Comparison of ENCODE assay signal across 13 mouse cellular contexts in the genomic region with DNA sequence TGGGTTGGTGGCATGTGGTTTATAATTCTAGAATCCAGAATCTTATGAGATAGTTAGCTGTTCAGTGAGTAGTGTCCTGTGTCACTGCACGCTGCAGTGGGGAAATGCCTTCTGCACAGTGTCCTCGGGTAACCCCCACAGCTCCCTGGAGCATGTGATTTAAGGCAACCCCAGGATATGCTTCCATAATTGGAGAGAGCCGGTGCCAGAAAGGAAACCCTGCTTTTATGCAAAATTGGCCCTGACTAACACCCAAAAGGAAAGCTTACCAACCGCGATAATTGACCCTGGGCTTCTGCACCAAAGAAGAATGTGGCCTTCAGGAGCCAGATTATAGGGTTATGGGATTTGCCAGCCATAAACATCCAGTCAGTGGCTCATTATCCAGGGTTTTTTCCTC.
A peak's percentile ranks its signal among the peaks of the same experiment; 100 is the strongest.
DNase-seq lines count a peak whose midpoint lies in the region; ATAC-seq lines count a peak whose summit lies in the region.
"Had no signal": no experiment of that assay in that cellular context is flagged by ENCODE, and none has a peak within 500 bp of the region (broad histone marks: within the 10 kb centered on the region; RNA-seq: fewer than 3 reads in every experiment).

No protein-coding gene starts in this region.

- peak; percentile 65; the same call in 1 of the 2 replicates for ATAC-seq in forebrain, embryonic 13.5 days
- ATAC-seq in forebrain, embryonic 11.5 days (replicated peaks; ENCODE audit: low FRiP score) = no peak
- no peak for ATAC-seq in hindbrain, embryonic 13.5 days (ENCODE audit: low FRiP score)
- ATAC-seq: hindbrain, embryonic 16.5 days; liver, embryonic 12.5 days had no signal

- H3K36me3 ChIP-seq in forebrain, embryonic 13.5 days (ENCODE audit: poor library complexity, severe bottlenecking) = no peaks in the 10 kb centered on the region
- no peaks in the 10 kb centered on the region for H3K36me3 ChIP-seq in forebrain, embryonic 11.5 days (ENCODE audit: control insufficient read depth, insufficient read depth, low read length)
- H3K36me3 ChIP-seq in hindbrain, embryonic 13.5 days = no peaks in the 10 kb centered on the region
- H3K36me3 ChIP-seq: embryonic facial prominence, embryonic 12.5 days; liver, embryonic 12.5 days had no signal

- H3K27ac ChIP-seq in forebrain, embryonic 13.5 days = no peak overlapping the region
- H3K27ac ChIP-seq in forebrain, embryonic 11.5 days (ENCODE audit: low read depth, low read length) = no peak overlapping the region
- no peak overlapping the region for H3K27ac ChIP-seq in hindbrain, embryonic 13.5 days
- H3K27ac ChIP-seq: embryonic facial prominence, embryonic 12.5 days; liver, embryonic 12.5 days had no signal

- 0 out of 2 replicates have a peak, but pooled peaks cover 8% of the 10 kb centered on the region for H3K4me1 ChIP-seq in forebrain, embryonic 13.5 days
- no peaks in the 10 kb centered on the region for H3K4me1 ChIP-seq in forebrain, embryonic 11.5 days (replicated peaks; ENCODE audit: control insufficient read depth, insufficient read depth, low read length)
- H3K4me1 ChIP-seq in hindbrain, embryonic 13.5 days (replicated peaks) = peaks cover 6% of the 10 kb centered on the region; the same call in 1 of the 2 replicates
- H3K4me1 ChIP-seq: embryonic facial prominence, embryonic 12.5 days; liver, embryonic 12.5 days had no signal

- H3K4me2 ChIP-seq in forebrain, embryonic 13.5 days = no peak overlapping the region
- no peak overlapping the region for H3K4me2 ChIP-seq in forebrain, embryonic 11.5 days (ENCODE audit: low read depth, low read length, severe bottlenecking)
- H3K4me2 ChIP-seq in hindbrain, embryonic 13.5 days = no peak overlapping the region
- H3K4me2 ChIP-seq: embryonic facial prominence, embryonic 12.5 days; liver, embryonic 12.5 days had no signal

- intact Hi-C loops in heart, postnatal 14 days (cut with DNase I) = no loop called here

- WGBS in forebrain, embryonic 13.5 days = 32% methylated on average over 5 of the region's 5 CpGs
- WGBS in forebrain, embryonic 11.5 days = 29% methylated on average over 5 of the region's 5 CpGs
- WGBS in hindbrain, embryonic 13.5 days = 54% methylated on average over 5 of the region's 5 CpGs

- H3K4me3 ChIP-seq in forebrain, embryonic 13.5 days = no peak overlapping the region
- H3K4me3 ChIP-seq in forebrain, embryonic 11.5 days (ENCODE audit: low read depth, low read length) = no peak overlapping the region
- no peak overlapping the region for H3K4me3 ChIP-seq in hindbrain, embryonic 13.5 days
- H3K4me3 ChIP-seq: embryonic facial prominence, embryonic 12.5 days; liver, embryonic 12.5 days had no signal

- DNase-seq in forebrain, embryonic 11.5 days (ENCODE audit: low spot score) = no peak
- DNase-seq in lung, postnatal 14 days = peak; percentile 3
- DNase-seq in lung, postnatal 25 days (ENCODE audit: low spot score) = no peak
- peak; percentile 10 to 29 for DNase-seq in heart, postnatal 14 days
- peak; percentile 41 for DNase-seq in retina, embryonic 14.5 days (ENCODE audit: low spot score)
- no peak for DNase-seq in urinary bladder, postnatal 10 days (ENCODE audit: low spot score)
- DNase-seq: adrenal gland, postnatal 25 days had no signal

- H3K9ac ChIP-seq in forebrain, embryonic 13.5 days = no peak overlapping the region
- no peak overlapping the region for H3K9ac ChIP-seq in forebrain, embryonic 11.5 days (ENCODE audit: low read length)
- H3K9ac ChIP-seq in hindbrain, embryonic 13.5 days = no peak overlapping the region
- H3K9ac ChIP-seq: embryonic facial prominence, embryonic 12.5 days; liver, embryonic 12.5 days had no signal

- no peaks in the 10 kb centered on the region for H3K9me3 ChIP-seq in forebrain, embryonic 13.5 days (replicated peaks)
- no peaks in the 10 kb centered on the region for H3K9me3 ChIP-seq in forebrain, embryonic 11.5 days (ENCODE audit: control insufficient read depth, low read length)
- no peaks in the 10 kb centered on the region for H3K9me3 ChIP-seq in hindbrain, embryonic 13.5 days
- H3K9me3 ChIP-seq: embryonic facial prominence, embryonic 12.5 days; liver, embryonic 12.5 days had no signal

- H3K27me3 ChIP-seq in forebrain, embryonic 13.5 days = no peaks in the 10 kb centered on the region
- no peaks in the 10 kb centered on the region for H3K27me3 ChIP-seq in forebrain, embryonic 11.5 days (ENCODE audit: control insufficient read depth, insufficient read depth, low read length)
- H3K27me3 ChIP-seq in hindbrain, embryonic 13.5 days = no peaks in the 10 kb centered on the region
- H3K27me3 ChIP-seq: CH12.LX; embryonic facial prominence, embryonic 12.5 days; liver, embryonic 12.5 days had no signal

Comparison
In these comparisons a context has a peak if more than half of its experiments do, and no peak if none do; other contexts are left out.
1. DNase-seq: peak in lung, postnatal 14 days (single experiment), heart, postnatal 14 days (2 of 2) and retina, embryonic 14.5 days (single experiment); none in forebrain, embryonic 11.5 days (single experiment), lung, postnatal 25 days (single experiment) and urinary bladder, postnatal 10 days (single experiment).